Mouse (Mus musculus) neutrophil, adult 5-6 weeks (primary cell): ENCODE measurements at regions not wholly inside any gene's neighbourhood (a gene's known extent, or its start where the extent isn't known, plus 50 kb on each side); places are given as distances from the start of the nearest gene placed in this dataset.
A peak's percentile ranks its signal among the peaks of the same experiment; 100 is the strongest.

Experiments used
- ATAC-seq: fragments of 151-379, 151-347 bp; 2 replicates; pipeline ENCODE4 v1.8.0; 2017; ENCODE audit warnings: mild to moderate bottlenecking, moderate TSS enrichment; ENCODE audit not compliant: insufficient number of reproducible peaks, poor library complexity, low FRiP score, severe bottlenecking; ENCODE audit errors: extremely low read depth

DNA sequence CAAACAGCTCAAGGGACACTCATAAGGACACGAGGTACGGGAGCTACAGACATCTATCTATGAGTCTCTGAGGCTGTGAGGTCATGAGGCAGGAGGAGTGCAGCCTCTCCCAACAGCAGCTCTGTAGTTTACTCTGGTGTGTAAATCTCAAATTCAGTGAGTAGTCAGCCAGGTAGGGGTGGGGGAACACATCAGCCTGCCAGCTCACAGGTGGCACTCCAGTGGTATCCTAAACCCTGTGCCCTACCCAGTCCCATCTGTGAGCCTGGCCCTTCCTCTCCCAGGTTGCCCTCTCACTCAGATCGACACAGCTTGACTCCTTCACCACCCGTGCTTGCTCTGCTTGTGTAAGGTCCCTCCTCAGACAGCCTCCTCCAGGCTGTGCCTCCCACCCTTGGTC lies 202.2 kb downstream of the Sipa1l2 start:
- ATAC-seq: no peak

DNA sequence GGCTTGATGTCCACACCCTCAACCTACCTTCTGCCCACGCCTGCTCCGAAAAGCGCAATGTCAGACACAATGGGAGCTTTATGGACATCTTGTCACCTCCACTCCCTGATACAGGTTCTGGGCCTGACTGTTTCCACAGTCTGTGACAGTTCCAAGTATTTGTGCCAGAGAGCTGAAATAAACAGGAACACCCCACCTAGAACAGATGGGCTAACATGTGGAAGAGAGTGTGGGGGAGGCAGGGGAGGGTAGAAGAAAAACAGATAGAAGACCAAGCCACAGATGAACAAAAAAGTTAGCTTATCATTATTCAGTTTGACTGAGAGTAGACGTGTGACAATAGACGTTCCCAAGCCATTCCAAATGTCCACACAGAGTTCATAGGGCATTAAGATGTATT lies 204.6 kb downstream of the Sipa1l2 start:
- no peak for ATAC-seq

DNA sequence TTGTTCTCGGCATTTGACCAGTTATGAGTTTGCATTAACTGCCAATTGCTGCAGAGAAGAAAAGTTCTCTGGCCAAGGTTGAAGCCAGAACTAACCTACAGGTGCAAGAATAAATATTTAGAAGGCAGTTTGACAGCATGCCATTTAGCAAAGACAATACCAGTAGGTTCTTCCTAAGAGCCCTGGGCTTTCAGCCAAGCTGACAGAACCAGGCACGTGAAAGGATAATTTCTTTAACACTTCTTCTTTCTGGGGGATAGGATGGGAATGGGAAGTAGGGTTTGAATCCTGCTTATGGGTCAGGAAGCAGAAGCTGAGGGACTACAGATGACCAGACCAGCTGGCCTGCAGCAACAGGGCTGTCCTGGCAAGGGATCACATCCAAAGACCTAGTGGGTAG lies 210.2 kb downstream of the Sipa1l2 start:
- no peak for ATAC-seq

DNA sequence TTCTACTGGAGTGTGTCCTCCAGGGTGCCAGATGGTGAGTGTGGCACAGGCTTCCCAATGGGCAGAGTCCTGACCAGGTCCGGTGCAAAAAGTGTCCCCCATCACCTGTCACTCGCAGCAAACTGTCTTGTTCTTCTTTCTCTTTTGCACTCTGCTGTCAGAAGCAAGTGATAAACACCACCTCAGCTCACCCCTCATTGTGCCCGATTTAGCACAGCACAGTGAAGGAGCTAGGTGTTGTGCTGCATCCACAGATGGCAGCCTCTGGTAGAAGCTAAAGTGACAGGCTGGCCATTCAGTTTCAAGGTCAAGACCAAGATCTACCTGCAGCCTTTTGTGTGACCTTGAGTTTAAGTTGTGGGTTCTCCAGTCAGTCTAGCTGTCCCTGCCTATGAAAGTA lies 211.8 kb downstream of the Sipa1l2 start:
- ATAC-seq: no peak

DNA sequence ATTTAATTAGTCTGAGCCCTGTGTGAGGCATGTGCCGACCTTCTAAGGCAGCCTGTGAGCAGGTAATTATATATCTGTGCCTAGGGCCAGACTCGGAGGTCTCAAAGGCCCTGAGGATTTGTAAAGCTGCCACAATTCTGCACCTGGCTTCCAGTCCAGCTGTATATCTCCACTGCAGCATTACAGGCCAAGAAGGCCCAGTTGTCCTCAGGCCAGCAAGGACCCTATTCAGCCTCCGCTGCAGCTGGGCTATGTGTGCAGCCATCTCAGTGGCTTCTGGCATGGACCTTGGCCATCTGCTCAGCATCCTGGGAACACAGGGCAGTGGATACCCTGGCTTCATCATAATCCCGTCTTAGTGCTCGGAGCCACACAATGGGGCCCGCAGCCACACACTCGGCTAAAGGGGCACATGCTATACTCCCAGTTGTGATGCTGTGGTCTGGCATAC lies 214.5 kb downstream of the Sipa1l2 start:
- ATAC-seq: no peak

DNA sequence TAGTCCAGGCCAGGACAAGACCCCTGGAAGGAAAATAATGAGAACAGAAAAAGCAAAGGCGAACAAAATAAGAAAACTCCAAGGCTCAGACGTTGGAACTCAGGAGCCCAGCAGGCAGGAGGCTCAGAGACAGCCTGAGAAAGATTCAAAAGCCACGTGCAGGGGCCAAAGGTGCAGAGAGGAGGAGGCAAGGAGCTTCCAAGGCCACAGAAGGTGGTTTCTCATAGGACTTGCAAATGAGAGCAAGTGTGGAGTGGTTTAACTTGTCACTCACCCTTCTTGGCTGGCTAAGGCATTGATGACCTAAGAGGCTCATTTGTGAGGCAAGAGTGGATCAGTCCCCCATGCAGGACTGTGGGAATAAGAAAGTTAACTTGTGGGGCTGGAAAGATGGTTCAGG lies 217.3 kb downstream of the Sipa1l2 start:
- no peak for ATAC-seq

DNA sequence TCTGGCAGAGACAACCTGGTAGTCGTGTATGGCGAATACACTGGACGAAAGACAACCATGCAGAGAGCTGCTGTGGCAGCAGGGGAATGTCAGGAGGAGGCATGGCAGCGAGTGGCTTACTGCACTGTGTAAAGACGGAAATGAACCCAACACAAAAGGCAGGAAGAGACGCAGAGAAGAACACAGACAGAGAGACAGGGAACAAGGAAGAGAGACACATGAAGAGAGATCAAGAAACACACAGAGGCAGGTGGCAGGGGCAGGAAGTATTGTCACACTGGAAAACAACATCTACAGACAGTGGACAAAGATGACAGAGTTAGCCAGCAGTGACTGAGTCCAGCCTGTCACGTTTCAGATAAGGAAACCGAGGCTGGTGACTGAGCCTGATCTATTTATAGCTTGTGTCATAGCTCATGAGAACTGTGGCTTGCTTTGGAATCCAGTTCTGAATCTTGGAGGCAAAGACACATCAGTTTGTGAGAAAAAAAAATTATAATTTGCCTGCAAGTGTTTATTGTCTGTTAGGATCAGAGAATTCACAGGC lies 218.0 kb downstream of the Sipa1l2 start:
- ATAC-seq: no peak

DNA sequence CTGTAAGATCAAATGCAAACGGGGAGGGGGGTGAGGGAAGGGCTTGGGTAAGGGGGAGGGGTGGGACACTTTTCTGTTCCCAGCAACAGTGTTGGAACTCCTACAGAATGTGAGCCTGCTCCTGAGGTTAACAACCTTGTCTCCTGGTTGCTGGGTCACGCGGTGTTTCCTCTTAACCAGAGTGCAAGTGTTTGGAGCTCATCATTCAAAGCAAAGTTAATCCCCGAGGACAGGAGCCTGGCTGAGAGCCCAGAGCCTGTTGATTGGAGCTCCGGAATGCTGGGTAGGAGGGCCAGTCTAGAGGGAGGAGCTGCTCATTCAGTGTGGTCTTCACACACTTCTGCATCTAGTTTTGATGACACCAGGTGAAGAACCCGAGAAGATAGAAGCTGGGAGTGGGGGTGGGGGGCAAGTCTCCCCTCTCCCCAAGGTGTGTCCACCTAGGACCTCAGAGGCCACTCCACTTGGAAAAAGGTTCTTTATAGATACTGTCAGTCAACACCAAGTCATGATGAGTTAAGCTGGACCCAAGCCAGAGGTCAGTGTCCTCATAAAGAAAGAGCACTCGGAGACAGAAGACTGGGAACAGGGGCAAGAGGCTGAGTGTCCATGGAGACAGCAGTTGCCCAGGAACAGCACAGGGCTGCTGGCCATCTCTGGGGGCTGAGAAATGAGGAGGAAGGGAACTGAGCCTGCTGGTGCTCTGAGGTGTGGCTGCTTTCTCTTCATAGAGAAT lies 220.2 kb downstream of the Sipa1l2 start:
- no peak for ATAC-seq

DNA sequence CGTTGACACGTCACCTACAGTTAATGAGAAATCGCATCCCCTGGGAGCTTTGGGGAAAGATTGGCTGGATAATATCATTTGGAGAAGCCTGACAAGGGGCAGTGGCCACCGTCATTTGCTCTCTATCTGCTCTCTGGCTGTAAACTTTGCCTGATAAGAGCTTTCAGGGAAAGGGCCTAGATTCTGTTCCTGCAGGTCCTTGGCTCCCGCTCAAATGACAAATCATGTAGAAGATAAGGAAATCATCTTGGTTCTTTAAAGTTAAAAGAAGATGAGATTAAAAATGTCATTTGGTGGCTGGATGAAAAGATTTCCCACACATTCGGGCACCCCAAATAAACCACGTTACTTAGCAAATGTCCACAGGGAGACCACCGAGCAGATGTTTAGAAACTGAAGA lies 223.4 kb downstream of the Sipa1l2 start:
- ATAC-seq: no peak

DNA sequence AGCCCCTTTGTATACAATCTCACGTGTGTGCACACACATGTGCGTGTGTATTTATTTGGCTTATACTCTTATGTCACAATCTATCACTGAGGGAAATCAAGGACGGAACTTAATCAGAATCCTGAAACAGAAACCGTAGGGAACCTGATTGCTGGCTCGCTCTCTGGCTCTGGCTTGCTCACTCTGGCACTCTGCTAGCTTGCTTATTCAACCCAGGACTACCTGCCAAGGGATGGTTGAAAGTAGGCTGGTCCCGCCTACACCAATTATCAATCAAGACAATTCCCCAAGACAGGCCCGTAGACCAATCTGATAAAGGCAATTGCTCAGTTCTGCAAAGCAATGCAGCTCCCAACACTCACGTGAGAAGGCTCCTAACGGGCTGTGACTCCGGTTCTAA lies 224.0 kb downstream of the Sipa1l2 start:
- no peak for ATAC-seq

DNA sequence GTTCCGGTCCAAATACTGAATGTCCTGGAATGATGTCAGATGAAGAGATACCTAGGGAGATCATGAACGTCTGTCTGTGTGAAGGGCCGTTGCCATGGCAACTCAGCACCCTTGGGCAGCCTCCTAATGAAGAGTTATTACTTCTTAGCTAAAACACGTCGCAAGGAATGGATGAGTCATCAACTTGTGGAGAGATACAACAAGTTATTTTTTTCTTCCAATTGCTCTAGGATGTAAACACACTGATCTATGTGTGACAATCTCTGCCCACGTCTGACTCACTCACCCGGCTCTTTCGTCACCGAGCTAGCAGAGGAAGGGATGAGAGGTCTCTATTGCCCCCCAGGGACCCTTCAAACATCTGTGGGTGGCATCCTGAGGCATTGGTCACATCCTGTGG lies 225.7 kb downstream of the Sipa1l2 start:
- ATAC-seq: no peak

DNA sequence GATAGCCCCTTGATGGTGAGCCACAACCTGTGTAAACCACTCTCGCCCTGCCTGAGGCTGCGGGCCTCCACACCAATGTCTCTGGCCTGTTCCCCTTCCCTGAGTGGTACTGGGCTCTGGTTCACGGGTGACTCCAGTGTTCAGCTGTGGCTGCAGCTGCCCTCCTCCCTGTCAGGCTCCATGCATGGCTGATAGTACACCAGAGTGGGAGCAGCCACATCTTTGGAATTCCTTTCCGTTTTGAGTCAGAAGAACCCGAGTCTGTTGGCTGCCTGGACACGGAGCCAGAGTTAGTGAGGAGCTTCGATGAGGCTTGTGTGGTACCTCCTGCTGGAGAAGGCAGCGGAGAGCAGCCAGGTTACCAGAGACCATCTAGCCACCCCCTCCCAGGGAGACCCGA lies 227.1 kb downstream of the Sipa1l2 start:
- no peak for ATAC-seq

DNA sequence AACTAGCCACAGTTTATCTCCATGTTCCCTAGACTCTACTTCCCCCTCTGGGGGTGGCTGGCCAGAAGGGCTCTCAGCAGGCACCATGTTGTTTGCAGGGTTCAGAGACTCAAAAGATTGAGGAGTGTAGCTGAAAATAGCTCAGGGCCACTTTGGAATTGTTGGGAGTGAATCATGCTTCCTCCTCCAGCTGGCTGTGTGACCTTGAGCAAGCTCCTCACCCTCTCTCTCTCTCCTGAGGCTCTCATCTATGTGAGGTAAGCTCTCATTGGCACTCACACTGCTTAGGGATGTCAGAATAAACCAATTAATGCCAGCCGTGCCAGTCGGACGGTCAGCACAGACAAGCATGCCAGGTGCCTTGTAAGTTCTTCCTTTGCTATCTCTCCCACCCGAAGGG lies 228.0 kb downstream of the Sipa1l2 start:
- no peak for ATAC-seq

DNA sequence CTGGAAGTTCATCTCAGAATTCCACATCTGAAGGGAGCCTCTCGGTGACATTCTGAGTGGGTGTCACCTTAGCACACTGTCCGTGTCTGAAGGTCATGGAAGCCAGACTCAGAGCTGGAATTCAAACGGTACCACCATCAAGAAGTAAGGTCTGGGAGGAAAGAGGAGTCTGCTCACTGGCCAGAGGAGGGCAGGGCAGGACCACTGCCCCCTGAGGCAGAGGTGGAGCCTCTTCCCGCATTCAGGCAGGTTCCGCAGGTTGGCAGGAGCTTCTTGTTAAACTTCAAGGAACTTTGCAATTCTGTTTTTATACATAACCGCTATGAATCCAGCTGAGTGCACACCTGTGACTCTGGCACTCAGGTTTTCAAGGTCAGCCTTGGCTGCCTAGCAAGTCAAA lies 231.4 kb downstream of the Sipa1l2 start:
- ATAC-seq: no peak

DNA sequence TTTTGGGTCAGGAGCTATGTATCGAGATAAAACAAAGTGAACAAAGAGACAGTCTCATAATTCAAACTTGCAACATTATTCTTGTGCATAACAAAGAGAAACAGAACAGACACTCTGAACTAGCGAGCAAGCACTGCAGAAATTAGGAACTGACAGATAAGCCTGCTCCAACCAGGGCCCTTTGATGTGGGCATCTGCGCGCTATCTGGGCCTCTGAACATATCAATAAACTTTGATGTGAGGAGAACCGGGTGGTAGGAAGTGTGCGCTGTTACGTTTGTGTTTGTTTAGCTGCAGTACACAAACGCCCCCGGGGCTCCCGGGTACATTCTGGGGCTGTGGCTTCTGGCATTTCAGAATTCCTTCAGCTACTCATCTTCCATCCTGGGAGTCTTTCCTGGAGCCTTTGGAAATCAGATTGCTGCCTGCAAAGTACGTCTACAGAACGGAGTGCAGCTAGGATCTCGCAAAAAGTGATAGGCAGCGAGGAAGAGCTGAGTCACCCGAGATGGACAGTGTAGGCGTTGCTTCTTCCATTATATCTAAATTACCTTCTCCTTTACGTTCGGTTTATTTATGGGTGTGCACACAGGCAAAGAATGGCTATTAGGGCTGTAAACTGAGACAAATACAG lies 232.0 kb downstream of the Sipa1l2 start:
- 0 out of 2 replicates have a peak, but pooled peaks have one; percentile 45 for ATAC-seq

DNA sequence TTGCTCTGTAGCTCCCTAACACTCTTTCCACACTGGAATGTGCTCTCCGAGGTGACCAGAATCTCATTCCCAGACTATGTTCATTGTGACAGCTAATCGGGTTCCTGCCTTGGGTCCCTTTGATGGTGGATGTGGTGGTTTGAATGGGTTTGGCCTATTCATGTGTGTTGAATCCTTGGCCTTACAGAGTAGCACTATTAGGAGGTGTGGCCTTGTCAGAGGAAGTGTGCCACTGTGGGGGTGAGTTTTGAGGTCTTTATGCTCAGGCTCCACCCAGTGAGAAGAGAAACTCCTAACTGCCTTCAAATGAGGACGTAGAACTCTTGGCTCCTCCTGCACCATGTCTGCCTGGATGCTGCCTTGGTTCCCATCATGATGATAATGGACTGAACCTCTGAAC lies 232.8 kb downstream of the Sipa1l2 start:
- ATAC-seq: no peak

DNA sequence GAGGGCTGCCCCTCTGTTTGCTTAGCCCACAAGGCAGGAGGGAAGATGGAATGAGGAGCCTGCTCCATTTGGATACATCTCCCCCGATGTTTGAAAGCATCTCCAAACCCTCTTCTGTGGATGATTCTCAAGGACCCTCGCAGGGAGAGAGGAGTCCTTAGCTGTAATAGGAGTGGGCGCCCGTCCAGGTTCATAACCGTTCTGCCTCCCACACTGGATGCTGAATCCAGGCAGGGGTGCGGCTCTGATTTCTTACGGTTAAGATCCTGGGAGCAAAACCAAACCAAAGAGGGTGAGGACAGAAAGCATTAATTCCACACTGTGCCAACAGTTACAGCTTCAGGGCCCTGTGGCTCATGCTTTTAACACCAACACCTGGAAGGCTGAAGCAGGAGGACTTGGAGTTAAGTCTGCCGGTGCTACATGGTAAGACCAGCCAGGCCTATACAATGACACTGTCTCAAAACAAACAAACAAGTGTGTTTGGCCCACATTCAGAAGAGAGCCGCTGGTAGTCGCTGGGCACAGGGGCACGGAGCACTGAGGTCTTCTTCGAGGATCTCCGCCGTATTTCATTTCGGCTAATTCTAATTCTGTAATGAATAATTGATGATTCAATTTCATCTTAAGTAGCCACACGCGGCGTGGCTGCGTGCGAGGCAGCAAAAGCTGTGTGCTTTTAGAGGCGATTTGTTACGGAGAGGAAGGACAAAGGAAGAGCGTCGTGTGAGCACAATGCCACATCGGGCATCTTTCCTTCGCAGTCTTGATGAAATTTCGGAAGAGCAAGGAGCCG lies 233.8 kb downstream of the Sipa1l2 start:
- ATAC-seq: no peak

DNA sequence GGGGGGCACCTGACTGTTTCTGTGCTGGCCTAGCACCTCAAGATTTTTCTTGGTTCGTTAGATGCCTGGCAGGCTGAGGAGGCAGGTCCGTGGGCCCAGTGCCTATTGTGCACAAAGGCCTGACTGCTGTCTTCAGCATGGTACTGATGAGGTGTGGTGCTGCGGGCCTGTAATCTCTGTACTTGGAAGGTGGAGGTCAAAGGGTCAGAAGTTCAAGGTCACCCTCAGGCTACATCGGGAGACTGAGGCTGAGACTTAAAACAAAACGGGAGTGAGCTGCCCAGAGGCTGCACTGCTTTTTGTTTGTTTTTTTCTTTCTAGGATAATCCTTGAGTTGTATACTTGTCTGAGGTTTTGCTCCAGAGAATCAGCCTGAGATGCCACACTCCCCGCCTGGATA lies 234.4 kb downstream of the Sipa1l2 start:
- ATAC-seq: no peak

DNA sequence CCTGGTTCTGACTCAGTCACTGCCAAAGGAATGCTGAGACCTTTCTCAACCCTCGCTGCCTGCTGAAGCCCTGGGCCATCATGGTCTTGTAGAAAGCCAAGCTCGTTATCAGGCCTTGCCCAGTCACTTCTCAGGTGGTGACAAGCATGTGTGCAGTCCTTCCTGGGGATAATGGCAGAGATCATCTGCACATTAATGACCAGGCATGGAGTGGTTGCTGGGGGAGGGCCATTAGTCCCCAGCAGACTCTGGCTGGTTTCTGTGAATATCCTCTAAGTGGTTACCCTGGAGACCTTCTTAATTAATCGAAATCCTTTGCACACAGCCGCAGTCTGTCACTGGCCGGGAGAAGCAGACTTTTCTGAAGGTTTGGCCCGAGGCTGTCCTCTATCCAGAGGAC lies 239.0 kb downstream of the Sipa1l2 start:
- no peak for ATAC-seq

DNA sequence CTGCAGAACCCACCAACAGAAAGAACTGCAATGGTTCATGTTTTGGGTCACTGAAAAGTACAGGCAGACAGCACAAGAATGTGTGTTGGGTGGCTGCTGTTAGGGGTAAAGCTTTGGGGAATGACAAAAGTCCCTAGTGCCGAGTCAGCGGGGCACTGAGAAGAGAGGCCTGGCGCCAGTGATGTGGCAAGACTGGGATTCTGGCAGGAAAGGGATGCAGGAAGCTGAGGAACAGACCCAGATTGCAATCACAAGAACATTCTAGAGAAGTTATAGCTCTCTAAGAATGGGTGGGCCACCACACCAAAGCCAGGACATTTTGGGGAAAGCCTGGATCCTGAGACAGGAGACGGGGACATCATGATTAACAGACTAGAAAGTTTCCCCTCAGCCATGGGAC lies 241.0 kb downstream of the Sipa1l2 start:
- ATAC-seq: no peak
